Mouse (Mus musculus) heart, embryonic 14.5 days (tissue): ENCODE data around the gene Tarbp2. TPM values are rescaled to one million over a fixed set of nuclear protein-coding genes. Genes with fewer than 3 reads are reported as not detected.

ENCODE experiments used
- ATAC-seq: fragments of 200-750 bp; cut with Nextera tagmentation; 2 replicates; pipeline ENCODE4 v1.8.0; 2017; ENCODE audit warnings: low read depth, moderate TSS enrichment; ENCODE audit not compliant: insufficient number of reproducible peaks, insufficient read depth, low FRiP score
- H3K27ac ChIP-seq, 2 experiments: fragments of 200-500 bp in 1 of 2; fragments of 300-500 bp in 1 of 2; sonication (generic) in 1 of 2; replicated peaks in 1 of 2; 2 replicates each; pipeline ENCODE4 v1.5.1; 2012 to 2014; ENCODE audit warnings: low read depth in 2 of 2, low read length in 2 of 2, control low read depth in 1 of 2, mild to moderate bottlenecking in 1 of 2, mixed read lengths in 1 of 2; ENCODE audit not compliant: control insufficient read depth in 1 of 2, insufficient read depth in 1 of 2
- H3K27me3 ChIP-seq: fragments of 300-500 bp; sonication (generic); 2 replicates; pipeline ENCODE4 v1.6.1; 2014; ENCODE audit warnings: mild to moderate bottlenecking, low read length, control low read depth; ENCODE audit not compliant: control insufficient read depth, insufficient read depth
- H3K36me3 ChIP-seq: fragments of 300-500 bp; sonication (generic); 2 replicates; pipeline ENCODE4 v1.6.1; 2014; ENCODE audit warnings: mild to moderate bottlenecking, control low read depth, low read length, mixed read lengths; ENCODE audit not compliant: control insufficient read depth, insufficient read depth
- H3K4me1 ChIP-seq, 2 experiments: fragments of 200-500 bp in 1 of 2; fragments of 300-500 bp in 1 of 2; sonication (generic) in 1 of 2; 2 replicates each; pipeline ENCODE4 v1.6.1; 2012 to 2014; ENCODE audit warnings: low read length in 2 of 2, control low read depth in 1 of 2, mixed read lengths in 1 of 2; ENCODE audit not compliant: control insufficient read depth in 2 of 2, insufficient read depth in 2 of 2
- H3K4me2 ChIP-seq: fragments of 300-500 bp; sonication (generic); 2 replicates; pipeline ENCODE4 v1.6.1; 2014; ENCODE audit warnings: mild to moderate bottlenecking, low read length
- H3K4me3 ChIP-seq, 2 experiments: fragments of 200-500 bp in 1 of 2; fragments of 300-500 bp in 1 of 2; sonication (generic) in 1 of 2; 2 replicates each; pipeline ENCODE4 v1.5.1; 2012 to 2014; ENCODE audit warnings: low read length in 2 of 2, mild to moderate bottlenecking in 2 of 2, control low read depth in 1 of 2, low read depth in 1 of 2, moderate library complexity in 1 of 2; ENCODE audit not compliant: control insufficient read depth in 1 of 2, insufficient read depth in 1 of 2
- H3K9ac ChIP-seq: fragments of 300-500 bp; sonication (generic); 2 replicates; pipeline ENCODE4 v1.6.1; 2014; ENCODE audit warnings: mild to moderate bottlenecking, low read length
- H3K9me3 ChIP-seq: fragments of 300-500 bp; sonication (generic); 2 replicates; pipeline ENCODE4 v1.6.1; 2016; ENCODE audit warnings: low read length, control low read depth; ENCODE audit not compliant: control insufficient read depth
- WGBS: fragments of 180-500 bp; shearing (Covaris S2); extraction: QIAGEN DNeasy Blood & Tissue Kit; methylation state at CpG from one replicate; pipeline ENCODE4 v1.1.7; 2014; 5-methylcytosine and 5-hydroxymethylcytosine counted together
- polyA plus RNA-seq: library from polyadenylated mRNA; unstranded; fragments of >200 nt; fragmentation: Nextera tagmentation; extraction: Ambion mirVana; gene quantifications from 2 replicates; pipeline ENCODE4 v1.2.1, GENCODE M21; 2014

Tarbp2 gene
- polyA plus RNA-seq, 1 experiment from 2014 or later: 83.8 TPM

DNA sequence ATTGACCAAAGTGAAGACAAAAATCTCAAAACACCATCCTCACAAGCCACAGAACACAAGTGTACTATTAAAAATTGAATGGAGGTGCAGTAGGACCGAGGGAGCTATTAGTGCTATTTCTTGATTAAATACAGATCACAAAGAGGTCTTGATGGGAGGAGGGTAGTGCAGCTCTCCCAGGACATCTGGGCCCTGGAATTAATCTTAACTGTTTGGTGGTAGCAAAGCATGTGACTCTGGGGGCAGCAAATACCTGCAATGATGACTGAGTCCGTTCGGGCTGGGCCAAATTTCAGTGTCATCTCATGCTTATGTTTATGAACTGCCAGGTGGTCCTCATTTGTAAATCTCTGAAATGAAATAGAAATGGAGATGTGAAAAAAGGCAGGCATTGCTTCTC is 45.1 kb downstream of the Tarbp2 start:
- H3K27me3 ChIP-seq: no peaks in the 10 kb centered on the region
- no peak overlapping the region for H3K4me3 ChIP-seq
- no peak for ATAC-seq
- no peak overlapping the region for H3K4me2 ChIP-seq
- no peak overlapping the region for H3K27ac ChIP-seq
- peaks cover 32% of the 10 kb centered on the region for H3K36me3 ChIP-seq
- no peaks in the 10 kb centered on the region for H3K4me1 ChIP-seq
- no peak overlapping the region for H3K9ac ChIP-seq
- H3K9me3 ChIP-seq: no peaks in the 10 kb centered on the region
- WGBS: 87% methylated on average over 3 of the region's 3 CpGs

- Histone ChIP-seq H3K4me1 (no peaks in the 10 kb centered on the region), H3K27ac (no peak overlapping the region), H3K4me2 (no peak overlapping the region), H3K9me3 (no peaks in the 10 kb centered on the region), H3K9ac (no peak overlapping the region), H3K36me3 (peaks cover 32% of the 10 kb centered on the region), H3K27me3 (no peaks in the 10 kb centered on the region), H3K4me3 (no peak overlapping the region)
- 94% methylated on average over 5 of the region's 5 CpGs for WGBS
- ATAC-seq: no peak
These were observed 45.7 kb downstream of the Tarbp2 start for GRCm38 (mm10) chr15:102563681-102564080.

GRCm38 (mm10) chr15:102567849-102568248 is 49.9 kb downstream of the Tarbp2 start:
- H3K27ac ChIP-seq: no peak overlapping the region

DNA sequence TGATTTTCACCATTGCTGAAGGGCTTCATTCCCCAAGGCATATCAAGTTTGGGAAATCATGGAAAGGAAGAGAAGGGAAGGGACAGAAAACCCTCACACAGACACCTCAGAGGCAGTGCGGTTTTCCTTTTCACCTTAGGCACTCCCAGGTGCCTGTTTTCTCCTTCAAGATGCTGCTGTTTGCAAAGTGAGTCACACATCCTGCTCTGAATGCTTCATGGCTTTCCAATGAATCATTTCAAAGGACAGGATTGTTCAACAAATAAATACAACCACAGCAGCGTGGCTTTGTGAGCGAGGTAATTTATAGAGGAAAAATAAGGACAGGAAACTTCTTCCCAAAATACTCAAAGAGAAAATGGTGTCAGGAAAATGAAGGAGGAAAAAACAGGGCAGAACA is 54.1 kb downstream of the Tarbp2 start:
- Histone ChIP-seq H3K4me2 (no peak overlapping the region), H3K9ac (no peak overlapping the region), H3K9me3 (no peaks in the 10 kb centered on the region), H3K27me3 (no peaks in the 10 kb centered on the region), H3K4me3 (no peak overlapping the region), H3K36me3 (0 out of 2 replicates have a peak, but pooled peaks cover 4% of the 10 kb centered on the region), H3K4me1 (no peaks in the 10 kb centered on the region), H3K27ac (no peak overlapping the region)
- 75% methylated on average over 3 of the region's 3 CpGs for WGBS
- ATAC-seq: no peak

More at GRCm38 (mm10) chr15:102567849-102568248, 49.9 kb downstream of the Tarbp2 start:
- WGBS: 91% methylated on average over 2 of the region's 2 CpGs
- Histone ChIP-seq H3K4me1 (no peaks in the 10 kb centered on the region), H3K9me3 (no peaks in the 10 kb centered on the region), H3K27me3 (no peaks in the 10 kb centered on the region), H3K4me2 (no peak overlapping the region), H3K9ac (no peak overlapping the region), H3K36me3 (peaks cover 15% of the 10 kb centered on the region), H3K4me3 (no peak overlapping the region)
- ATAC-seq: no peak

Other genes starting within 250 kb of the Tarbp2 start
- 0.15 TPM in 1 of 2 replicates, not detected in the other for gene Gm9918, start 247.6 kb upstream of the Tarbp2 start, polyA plus RNA-seq
- 39.2 and 41.3 TPM in 2 replicates for gene Mfsd5, start 238.7 kb upstream of the Tarbp2 start, polyA plus RNA-seq
- 13.5 and 16.2 TPM in 2 replicates for gene Espl1, start 221.9 kb upstream of the Tarbp2 start, polyA plus RNA-seq
- gene Pfdn5, start 192.1 kb upstream of the Tarbp2 start, polyA plus RNA-seq: 397 and 431 TPM in 2 replicates
- 59.9 and 72.7 TPM in 2 replicates for gene Myg1, start 186.5 kb upstream of the Tarbp2 start, polyA plus RNA-seq
- gene Aaas, start 167.4 kb upstream of the Tarbp2 start, polyA plus RNA-seq: 45.0 and 48.4 TPM in 2 replicates
- 0.22 TPM in 1 of 2 replicates, not detected in the other for gene Sp7, start 151.0 kb upstream of the Tarbp2 start, polyA plus RNA-seq
- 8.0 and 8.2 TPM in 2 replicates for gene Sp1, start 112.0 kb upstream of the Tarbp2 start, polyA plus RNA-seq
- gene Amhr2, start 72.8 kb upstream of the Tarbp2 start, polyA plus RNA-seq: 2.1 and 3.1 TPM in 2 replicates
- gene Prr13, start 59.2 kb upstream of the Tarbp2 start, polyA plus RNA-seq: 108 and 114 TPM in 2 replicates
- gene Pcbp2, start 47.7 kb upstream of the Tarbp2 start, polyA plus RNA-seq: 184 and 194 TPM in 2 replicates
- gene Gm10337, start 14.5 kb upstream of the Tarbp2 start, polyA plus RNA-seq: 4.2 TPM in 1 of 2 replicates, not detected in the other
- 10.4 and 10.7 TPM in 2 replicates for gene Map3k12, start 1.1 kb upstream of the Tarbp2 start, polyA plus RNA-seq
- 1.4 and 2.1 TPM in 2 replicates for gene Npff, start 6.8 kb downstream of the Tarbp2 start, polyA plus RNA-seq
- not detected in 2 replicates for gene Gm28047, start 106.9 kb downstream of the Tarbp2 start, polyA plus RNA-seq
- gene Atf7, start 107.3 kb downstream of the Tarbp2 start, polyA plus RNA-seq: 27.0 and 29.7 TPM in 2 replicates
- gene Atp5g2, start 154.2 kb downstream of the Tarbp2 start, polyA plus RNA-seq: 98.6 and 118 TPM in 2 replicates
- 66.2 and 66.5 TPM in 2 replicates for gene Calcoco1, start 204.0 kb downstream of the Tarbp2 start, polyA plus RNA-seq